Mouse (Mus musculus): Measurements from ENCODE around the gene Zfp709.
"Not testable (repeated sequence)": the region's sequence is repeated elsewhere in the genome, so short reads cannot be mapped to it uniquely, and the experiment has no call there.

GRCm38 (mm10) chr8:71844453-71844852, 37.4 kb upstream of the Zfp709 start:
- TF ChIP-seq CTCF (IDR thresholded peaks at IDR 0.05; ENCODE audit: control insufficient read depth, insufficient read depth, low read length); POLR2A (IDR thresholded peaks at IDR 0.05; ENCODE audit: borderline replicate concordance, control insufficient read depth, low read depth, low read length): not testable (repeated sequence)

All from bone marrow, adult 2 months (tissue).